Mouse (Mus musculus): Measurements from ENCODE around the gene Vmn1r235.
"Not testable (repeated sequence)": the region's sequence is repeated elsewhere in the genome, so short reads cannot be mapped to it uniquely, and the experiment has no call there.

Gene Vmn1r235

DNA sequence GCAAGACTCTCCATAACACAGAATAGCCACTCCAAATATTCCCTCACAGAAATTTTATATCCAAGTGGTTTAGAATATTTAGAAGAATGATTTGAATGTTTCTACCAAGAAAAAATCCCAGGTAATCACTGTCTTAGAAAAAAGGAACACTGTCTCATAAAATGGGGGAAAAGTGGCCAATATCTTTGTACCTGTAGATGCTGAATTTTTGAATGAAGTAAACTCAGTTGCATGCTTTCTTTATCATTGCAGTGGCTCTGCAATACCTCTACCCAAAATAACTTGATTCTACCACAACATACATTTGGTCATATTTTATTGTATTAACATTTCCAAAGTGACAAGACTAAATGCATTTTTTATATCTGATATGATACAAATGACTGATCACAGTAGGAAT, at the start of gene Vmn1r235:
Gene Vmn1r235, plus strand, starts transcription at position 301 of the 400 bp plus-strand sequence.
- no peak for DNase-seq (ENCODE audit: low spot score in 2 of 2)

DNA sequence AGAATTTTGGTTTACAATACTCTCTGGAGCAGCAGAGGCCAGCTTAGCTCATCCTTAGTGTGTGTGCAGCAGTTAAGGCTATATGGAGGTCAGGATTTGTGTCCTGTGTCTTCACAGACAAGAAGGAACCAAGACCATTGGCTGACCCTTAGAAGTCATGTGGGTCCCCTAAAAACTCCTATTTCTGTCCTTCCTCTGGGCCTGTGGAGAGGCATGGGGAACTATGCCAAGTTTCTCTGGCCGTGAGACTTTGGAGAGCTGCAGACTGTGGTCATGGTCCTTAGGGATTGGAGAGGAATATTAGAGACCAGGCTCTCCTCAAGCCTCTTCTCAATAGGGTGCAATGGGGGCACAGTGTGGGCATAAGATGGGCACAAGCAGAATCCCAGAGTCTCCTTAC, 45.1 kb upstream of the Vmn1r235 start:
- DNase-seq (ENCODE audit: low spot score in 2 of 2) = not testable (repeated sequence)

DNA sequence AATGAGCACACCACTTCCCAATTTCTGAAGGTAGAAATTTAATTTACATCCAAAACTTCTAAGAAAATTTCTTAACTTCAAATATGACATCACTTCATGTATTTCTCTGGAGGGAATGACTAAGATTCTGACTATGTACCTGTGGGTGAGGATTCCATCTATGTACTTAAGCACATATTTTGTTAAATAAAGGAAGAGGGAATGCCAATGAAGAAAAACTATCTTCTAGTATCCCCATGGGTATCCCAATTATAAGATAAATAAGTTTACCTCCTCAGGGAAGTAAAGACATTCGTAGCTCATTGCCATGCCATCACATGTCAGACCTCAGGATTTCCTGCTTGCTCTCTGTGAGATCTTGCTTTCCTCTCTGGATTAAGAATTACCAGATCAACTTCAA, 30.4 kb upstream of the Vmn1r235 start, which contains the start of gene Vmn1r234:
Gene Vmn1r234, plus strand, starts transcription at position 301 of the 400 bp plus-strand sequence.
- DNase-seq (ENCODE audit: low spot score in 2 of 2) = no peak

DNA sequence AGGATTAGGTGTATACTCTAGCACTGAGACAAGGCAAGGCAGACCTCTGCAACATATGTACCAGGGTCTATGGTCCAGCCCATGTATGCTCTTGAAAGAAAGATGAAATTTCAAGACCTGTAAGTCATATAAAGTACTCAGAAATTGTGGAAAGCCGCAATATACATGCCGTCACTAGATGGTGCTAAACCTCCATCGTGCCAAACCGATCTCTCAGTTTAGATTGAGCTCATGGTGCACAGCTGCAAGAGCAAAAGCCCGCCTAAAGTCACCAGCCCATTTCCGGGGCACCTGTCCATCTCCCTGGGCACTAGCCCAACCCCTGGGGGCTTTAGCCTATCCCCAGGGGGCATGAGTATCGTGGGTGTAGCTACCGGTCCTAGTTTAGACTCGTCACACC, 24.6 kb upstream of the Vmn1r235 start:
- no peak for DNase-seq (ENCODE audit: low spot score in 2 of 2)

DNA sequence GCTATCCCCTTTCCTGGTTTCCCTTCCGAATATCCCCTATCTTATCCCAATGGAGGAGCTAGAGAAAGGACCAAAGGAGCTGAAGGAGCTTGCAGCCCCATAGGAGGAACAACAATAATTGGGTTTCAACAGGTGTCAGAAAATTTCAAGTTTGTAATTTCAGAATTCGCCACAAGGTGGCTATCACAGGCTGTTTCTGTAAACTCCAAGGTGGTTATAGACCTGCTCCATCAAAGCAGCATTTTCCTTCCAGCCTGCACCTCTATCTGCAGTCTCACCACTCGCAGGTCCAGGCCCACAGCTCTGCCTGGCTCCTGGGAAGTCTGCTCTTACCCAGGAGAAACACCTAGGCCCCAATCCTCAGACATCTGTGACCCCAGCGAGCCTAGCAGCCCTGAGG, 15.9 kb downstream of the Vmn1r235 start:
- no peak for DNase-seq (ENCODE audit: low spot score in 2 of 2)

DNA sequence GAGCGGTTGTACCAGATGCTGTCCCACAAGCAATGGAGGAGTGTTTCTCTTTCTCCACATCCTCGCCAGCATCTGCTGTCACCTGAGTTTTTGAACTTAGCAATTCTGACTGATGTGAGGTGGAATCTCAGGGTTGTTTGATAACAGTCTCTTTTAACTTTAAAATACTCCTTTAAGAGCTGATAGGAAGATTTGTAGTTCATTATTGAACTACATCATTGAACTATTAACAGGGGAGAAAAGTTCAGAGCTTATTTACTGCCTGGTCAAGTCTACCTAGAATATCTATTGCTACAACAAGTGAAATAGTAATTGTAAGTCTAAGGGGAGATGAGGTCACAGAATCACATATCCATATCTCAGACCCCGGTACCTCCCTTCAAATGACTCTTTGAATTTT, 26.4 kb downstream of the Vmn1r235 start, which contains the start of gene Vmn1r236:
Gene Vmn1r236, plus strand, starts transcription at position 301 of the 400 bp plus-strand sequence.
- no peak for DNase-seq (ENCODE audit: low spot score in 2 of 2)

DNA sequence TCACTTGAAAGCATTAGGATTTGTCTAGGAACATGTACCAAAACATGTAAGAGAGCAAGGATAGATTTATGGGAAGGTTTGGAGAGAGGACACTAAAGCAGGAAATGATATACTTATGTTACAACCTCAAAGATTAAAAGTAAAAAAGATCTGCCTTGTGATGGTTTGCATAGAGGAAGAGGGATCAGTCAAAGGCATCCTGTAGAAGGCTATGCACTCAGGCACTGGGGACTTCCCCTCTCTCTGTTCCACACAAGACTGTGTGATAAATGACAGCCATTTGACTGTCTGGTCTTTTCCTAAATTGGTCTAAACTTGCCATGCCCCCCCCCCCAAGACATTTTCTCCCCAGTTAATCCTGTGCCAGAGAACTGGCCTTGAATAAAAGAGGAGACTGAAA, 28.2 kb downstream of the Vmn1r235 start:
- DNase-seq (ENCODE audit: low spot score in 2 of 2) = no peak

DNA sequence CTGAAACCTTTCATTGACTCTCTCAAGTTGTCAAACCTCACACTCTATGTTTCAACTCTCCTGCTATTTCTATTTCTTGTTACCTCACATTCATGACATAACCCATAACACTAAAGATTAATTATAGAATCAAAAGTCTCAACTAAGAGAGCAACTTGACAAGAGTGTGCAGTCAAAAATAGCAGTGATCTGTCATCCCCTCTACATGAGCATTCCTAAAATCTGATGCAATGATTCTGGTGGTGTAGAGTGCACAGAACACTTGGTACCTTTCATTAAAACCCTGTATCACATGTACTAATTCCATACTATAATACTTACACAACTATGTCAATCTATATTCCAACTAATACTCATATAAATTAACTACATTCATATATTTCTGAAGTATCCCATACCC, 33.5 kb downstream of the Vmn1r235 start:
- no peak for DNase-seq (ENCODE audit: low spot score in 2 of 2)

DNA sequence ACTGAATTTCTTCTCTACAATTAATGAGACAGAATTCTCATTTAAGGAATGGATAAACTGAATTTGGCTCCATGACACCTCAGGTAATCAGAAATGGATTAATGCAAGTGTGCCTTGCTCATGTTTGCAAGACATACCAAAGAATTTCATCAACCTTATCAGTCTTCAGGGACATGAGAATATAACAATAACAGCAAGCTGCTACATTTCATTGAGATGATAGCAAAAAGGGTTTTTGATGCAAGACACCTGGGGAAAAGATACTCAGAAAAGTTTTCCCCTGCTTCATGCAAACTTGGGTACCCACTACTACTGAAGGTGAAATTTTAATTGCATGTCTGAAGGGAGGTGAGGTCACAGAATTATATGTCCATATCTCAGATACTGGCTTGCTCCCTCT, 55.4 kb downstream of the Vmn1r235 start, which contains the start of gene Vmn1r237:
Gene Vmn1r237, plus strand, starts transcription at position 301 of the 400 bp plus-strand sequence.
- DNase-seq (ENCODE audit: low spot score in 2 of 2) = no peak

All from urinary bladder, postnatal 4 days (tissue).